Mouse (Mus musculus) hindbrain, embryonic 16.5 days (tissue): ENCODE results near the gene Dhcr24. TPM values are rescaled to one million over a fixed set of nuclear protein-coding genes. Genes with fewer than 3 reads are reported as not detected.

Experiments used
- ATAC-seq: fragments of 200-750 bp; cut with Nextera tagmentation; 2 replicates; pipeline ENCODE4 v1.8.0; 2017; ENCODE audit warnings: moderate TSS enrichment, moderate library complexity
- H3K27ac ChIP-seq: fragments of 300-500 bp; sonication (generic); 2 replicates; pipeline ENCODE4 v1.5.1; 2014; ENCODE audit warnings: low read depth, mild to moderate bottlenecking, control low read depth, low read length, moderate library complexity
- H3K27me3 ChIP-seq: fragments of 300-500 bp; sonication (generic); replicated peaks from 2 replicates; pipeline ENCODE4 v1.6.1; 2014; ENCODE audit warnings: low read length; ENCODE audit not compliant: control insufficient read depth, insufficient read depth
- H3K36me3 ChIP-seq: fragments of 300-500 bp; sonication (generic); 2 replicates; pipeline ENCODE4 v1.6.1; 2014; ENCODE audit warnings: mild to moderate bottlenecking, low read length, moderate library complexity, mixed read lengths; ENCODE audit not compliant: control insufficient read depth, insufficient read depth
- H3K4me1 ChIP-seq: fragments of 300-500 bp; sonication (generic); 2 replicates; pipeline ENCODE4 v1.6.1; 2014; ENCODE audit warnings: low read depth, low read length; ENCODE audit not compliant: control insufficient read depth, insufficient read depth
- H3K4me2 ChIP-seq: fragments of 300-500 bp; sonication (generic); 2 replicates; pipeline ENCODE4 v1.6.1; 2014; ENCODE audit warnings: mild to moderate bottlenecking, low read length, control low read depth, moderate library complexity
- H3K4me3 ChIP-seq: fragments of 300-500 bp; sonication (generic); 2 replicates; pipeline ENCODE4 v1.5.1; 2014; ENCODE audit warnings: mild to moderate bottlenecking, low read length, control low read depth, moderate library complexity
- H3K9ac ChIP-seq: fragments of 300-500 bp; sonication (generic); 2 replicates; pipeline ENCODE4 v1.6.1; 2014; ENCODE audit warnings: low read depth, mild to moderate bottlenecking, control low read depth, low read length, moderate library complexity
- H3K9me3 ChIP-seq: fragments of 300-500 bp; sonication (generic); 2 replicates; pipeline ENCODE4 v1.6.1; 2014; ENCODE audit warnings: mild to moderate bottlenecking, low read length, moderate library complexity; ENCODE audit not compliant: control insufficient read depth
- WGBS: fragments of 180-500 bp; shearing (Covaris S2); extraction: QIAGEN DNeasy Blood & Tissue Kit; methylation state at CpG from one replicate; pipeline ENCODE4 v1.1.7; 2014; 5-methylcytosine and 5-hydroxymethylcytosine counted together
- polyA plus RNA-seq: library from polyadenylated mRNA; unstranded; fragments of >200 nt; fragmentation: Nextera tagmentation; extraction: Ambion mirVana; gene quantifications from 2 replicates; pipeline ENCODE4 v1.2.1, GENCODE M21; 2015

Dhcr24 gene
- polyA plus RNA-seq, 1 experiment from 2014 or later, result 5.3 TPM

GRCm38 (mm10) chr4:106634086-106634479, 73.2 kb downstream of the Dhcr24 start:
- Histone ChIP-seq H3K4me2 (peak overlapping the region; percentile 35; the same call in 1 of the 2 replicates), H3K27ac (peak overlapping the region; percentile 78), H3K9me3 (no peaks in the 10 kb centered on the region), H3K4me3 (no peak overlapping the region), H3K27me3 (no peaks in the 10 kb centered on the region), H3K4me1 (peaks cover 27% of the 10 kb centered on the region), H3K36me3 (no peaks in the 10 kb centered on the region), H3K9ac (0 out of 2 replicates have a peak overlapping the region, but pooled peaks have one; percentile 39)
- ATAC-seq, result peak; percentile 26; the same call in 1 of the 2 replicates
- WGBS, result 17% methylated on average over 6 of the region's 9 CpGs

Other genes starting within 250 kb of the Dhcr24 start
- 5.8 and 7.3 TPM in 2 replicates for gene Usp24, start 244.8 kb upstream of the Dhcr24 start, polyA plus RNA-seq
- gene Pcsk9, start 96.7 kb upstream of the Dhcr24 start, polyA plus RNA-seq, result 11.2 and 11.4 TPM in 2 replicates
- not detected in 2 replicates for gene Bsnd, start 68.8 kb upstream of the Dhcr24 start, polyA plus RNA-seq
- 0.17 TPM in 1 of 2 replicates, not detected in the other for gene Lexm, start 56.2 kb downstream of the Dhcr24 start, polyA plus RNA-seq
- gene Ttc22, start 61.4 kb downstream of the Dhcr24 start, polyA plus RNA-seq, result 1.5 and 1.6 TPM in 2 replicates
- gene Pars2, start 90.0 kb downstream of the Dhcr24 start, polyA plus RNA-seq, result 9.3 and 10.8 TPM in 2 replicates
- 140 and 152 TPM in 2 replicates for gene Ttc4, start 117.9 kb downstream of the Dhcr24 start, polyA plus RNA-seq
- gene Mroh7, start 169.9 kb downstream of the Dhcr24 start, polyA plus RNA-seq, result 0.41 and 1.2 TPM in 2 replicates
- gene Fam151a, start 172.9 kb downstream of the Dhcr24 start, polyA plus RNA-seq, result not detected in 2 replicates
- gene Acot11, start 244.0 kb downstream of the Dhcr24 start, polyA plus RNA-seq, result 2.7 and 3.2 TPM in 2 replicates